Mouse (Mus musculus) heart, embryonic 16.5 days (tissue): ENCODE data around the gene Slc44a1. TPM values are rescaled to one million over a fixed set of nuclear protein-coding genes. Genes with fewer than 3 reads are reported as not detected.

Experiments used
- ATAC-seq: fragments of 200-750 bp; cut with Nextera tagmentation; replicated peaks from 2 replicates; pipeline ENCODE4 v1.8.0; 2017; ENCODE audit warnings: moderate number of reproducible peaks; ENCODE audit not compliant: insufficient read depth, low FRiP score; ENCODE audit errors: extremely low read depth
- H3K27ac ChIP-seq: fragments of 300-500 bp; sonication (generic); 2 replicates; pipeline ENCODE4 v1.5.1; 2014; ENCODE audit warnings: mild to moderate bottlenecking, low read length, control low read depth, moderate library complexity
- H3K27me3 ChIP-seq: fragments of 300-500 bp; sonication (generic); 2 replicates; pipeline ENCODE4 v1.6.1; 2014; ENCODE audit warnings: low read length, mixed read lengths; ENCODE audit not compliant: control insufficient read depth, insufficient read depth
- H3K36me3 ChIP-seq: fragments of 300-500 bp; sonication (generic); 2 replicates; pipeline ENCODE4 v1.6.1; 2014; ENCODE audit not compliant: control insufficient read depth, insufficient read depth
- H3K4me1 ChIP-seq: fragments of 300-500 bp; sonication (generic); 2 replicates; pipeline ENCODE4 v1.6.1; 2014; ENCODE audit warnings: low read length, mixed read lengths; ENCODE audit not compliant: control insufficient read depth, insufficient read depth
- H3K4me2 ChIP-seq: fragments of 300-500 bp; sonication (generic); 2 replicates; pipeline ENCODE4 v1.6.1; 2014; ENCODE audit warnings: low read depth, mild to moderate bottlenecking, control low read depth, low read length
- H3K4me3 ChIP-seq: fragments of 300-500 bp; sonication (generic); 2 replicates; pipeline ENCODE4 v1.5.1; 2014; ENCODE audit warnings: mild to moderate bottlenecking, control low read depth, low read length
- H3K9ac ChIP-seq: fragments of 300-500 bp; sonication (generic); 2 replicates; pipeline ENCODE4 v1.6.1; 2014; ENCODE audit warnings: low read length, control low read depth
- H3K9me3 ChIP-seq: fragments of 300-500 bp; sonication (generic); replicated peaks from 2 replicates; pipeline ENCODE4 v1.6.1; 2016; ENCODE audit warnings: low read length; ENCODE audit not compliant: control insufficient read depth
- WGBS: fragments of 180-500 bp; shearing (Covaris S2); extraction: QIAGEN DNeasy Blood & Tissue Kit; methylation state at CpG from one replicate; pipeline ENCODE4 v1.1.7; 2014; 5-methylcytosine and 5-hydroxymethylcytosine counted together
- polyA plus RNA-seq: library from polyadenylated mRNA; unstranded; fragments of >200 nt; fragmentation: Nextera tagmentation; extraction: Ambion mirVana; gene quantifications from 2 replicates; pipeline ENCODE4 v1.2.1, GENCODE M21; 2015

Slc44a1 gene
- polyA plus RNA-seq, 1 experiment from 2014 or later: 15.4 TPM

GRCm38 (mm10) chr4:53416928-53417327 lies 23.3 kb upstream of the Slc44a1 start:
- H3K36me3 ChIP-seq: no peaks in the 10 kb centered on the region
- H3K9ac ChIP-seq: no peak overlapping the region
- ATAC-seq: no peak; the same call in 1 of the 2 replicates
- H3K4me3 ChIP-seq: no peak overlapping the region
- H3K9me3 ChIP-seq: no peaks in the 10 kb centered on the region
- peak overlapping the region; percentile 78 for H3K27ac ChIP-seq
- peaks cover 4% of the 10 kb centered on the region; the same call in 1 of the 2 replicates for H3K4me1 ChIP-seq
- H3K27me3 ChIP-seq: no peaks in the 10 kb centered on the region
- no peak overlapping the region for H3K4me2 ChIP-seq
- WGBS: 62% methylated on average over 7 of the region's 7 CpGs

- H3K9ac ChIP-seq: no peak overlapping the region
- H3K36me3 ChIP-seq: no peaks in the 10 kb centered on the region
- WGBS: 59% methylated on average over 2 of the region's 2 CpGs
- peaks cover 4% of the 10 kb centered on the region; the same call in 1 of the 2 replicates for H3K9me3 ChIP-seq
- H3K4me2 ChIP-seq: no peak overlapping the region
- no peaks in the 10 kb centered on the region for H3K4me1 ChIP-seq
- ATAC-seq: no peak
- H3K27me3 ChIP-seq: no peaks in the 10 kb centered on the region
- H3K27ac ChIP-seq: no peak overlapping the region
- no peak overlapping the region for H3K4me3 ChIP-seq
Measured at GRCm38 (mm10) chr4:53422799-53423198, 17.4 kb upstream of the Slc44a1 start.

- Histone ChIP-seq H3K9me3 (peaks cover 4% of the 10 kb centered on the region; the same call in 1 of the 2 replicates), H3K4me1 (no peaks in the 10 kb centered on the region), H3K27ac (no peak overlapping the region), H3K27me3 (no peaks in the 10 kb centered on the region), H3K9ac (no peak overlapping the region), H3K36me3 (no peaks in the 10 kb centered on the region), H3K4me2 (no peak overlapping the region), H3K4me3 (no peak overlapping the region)
- 77% methylated on average over 4 of the region's 4 CpGs for WGBS
- no peak for ATAC-seq
Measured at GRCm38 (mm10) chr4:53427120-53427519, 13.1 kb upstream of the Slc44a1 start.

GRCm38 (mm10) chr4:53430522-53430921 lies 9.7 kb upstream of the Slc44a1 start:
- no peak overlapping the region for H3K4me3 ChIP-seq
- no peak overlapping the region for H3K4me2 ChIP-seq
- WGBS: 46% methylated on average over 6 of the region's 6 CpGs
- no peak overlapping the region for H3K9ac ChIP-seq
- H3K4me1 ChIP-seq: no peaks in the 10 kb centered on the region
- H3K27ac ChIP-seq: no peak overlapping the region
- ATAC-seq: no peak
- H3K27me3 ChIP-seq: no peaks in the 10 kb centered on the region
- H3K9me3 ChIP-seq: no peaks in the 10 kb centered on the region
- no peaks in the 10 kb centered on the region for H3K36me3 ChIP-seq

- no peaks in the 10 kb centered on the region for H3K4me1 ChIP-seq
- H3K9ac ChIP-seq: no peak overlapping the region
- H3K27me3 ChIP-seq: no peaks in the 10 kb centered on the region
- WGBS: 80% methylated on average over 9 of the region's 10 CpGs
- no peak for ATAC-seq
- no peak overlapping the region for H3K27ac ChIP-seq
- H3K9me3 ChIP-seq: no peaks in the 10 kb centered on the region
- H3K4me2 ChIP-seq: no peak overlapping the region
- no peaks in the 10 kb centered on the region for H3K36me3 ChIP-seq
- no peak overlapping the region for H3K4me3 ChIP-seq
Measured at GRCm38 (mm10) chr4:53431585-53432234, 8.5 kb upstream of the Slc44a1 start.

- Histone ChIP-seq H3K9me3 (no peaks in the 10 kb centered on the region), H3K27me3 (no peaks in the 10 kb centered on the region), H3K36me3 (no peaks in the 10 kb centered on the region), H3K4me3 (no peak overlapping the region), H3K27ac (no peak overlapping the region), H3K4me2 (no peak overlapping the region), H3K9ac (no peak overlapping the region), H3K4me1 (peaks cover 17% of the 10 kb centered on the region)
- ATAC-seq: no peak
- WGBS: 74% methylated on average over 10 of the region's 10 CpGs
Measured at GRCm38 (mm10) chr4:53437110-53437755, 3.0 kb upstream of the Slc44a1 start.

- H3K4me1 ChIP-seq: peaks cover 18% of the 10 kb centered on the region
- H3K27ac ChIP-seq: peak overlapping the region; percentile 51
- no peaks in the 10 kb centered on the region for H3K27me3 ChIP-seq
- H3K4me3 ChIP-seq: no peak overlapping the region
- no peak overlapping the region for H3K9ac ChIP-seq
- no peaks in the 10 kb centered on the region for H3K9me3 ChIP-seq
- WGBS: 71% methylated on average over 2 of the region's 2 CpGs
- no peaks in the 10 kb centered on the region for H3K36me3 ChIP-seq
- no peak for ATAC-seq
- no peak overlapping the region for H3K4me2 ChIP-seq
Measured at GRCm38 (mm10) chr4:53438386-53438785, 1.8 kb upstream of the Slc44a1 start.

- Histone ChIP-seq H3K4me1 (peaks cover 18% of the 10 kb centered on the region), H3K36me3 (no peaks in the 10 kb centered on the region), H3K27me3 (no peaks in the 10 kb centered on the region), H3K9ac (no peak overlapping the region), H3K27ac (peak overlapping the region; percentile 51), H3K9me3 (no peaks in the 10 kb centered on the region), H3K4me2 (peak overlapping the region; percentile 87), H3K4me3 (peak overlapping the region; percentile 79)
- 79% methylated on average over 7 of the region's 7 CpGs for WGBS
- no peak for ATAC-seq
Measured at GRCm38 (mm10) chr4:53438836-53439480, 1.3 kb upstream of the Slc44a1 start.

GRCm38 (mm10) chr4:53439636-53440009 lies 590 bp upstream of the Slc44a1 start:
- H3K4me2 ChIP-seq: peak overlapping the region; percentile 87
- peaks cover 18% of the 10 kb centered on the region for H3K4me1 ChIP-seq
- peak overlapping the region; percentile 91 for H3K27ac ChIP-seq
- no peaks in the 10 kb centered on the region for H3K27me3 ChIP-seq
- peak overlapping the region; percentile 94 for H3K9ac ChIP-seq
- H3K36me3 ChIP-seq: no peaks in the 10 kb centered on the region
- 0 out of 2 replicates have a peak, but pooled peaks have one; percentile 7 for ATAC-seq
- no peaks in the 10 kb centered on the region for H3K9me3 ChIP-seq
- 20% methylated on average over 8 of the region's 9 CpGs for WGBS
- peak overlapping the region; percentile 79 for H3K4me3 ChIP-seq
